7 mouse cellular contexts compared by ENCODE assay signal in the genomic region with DNA sequence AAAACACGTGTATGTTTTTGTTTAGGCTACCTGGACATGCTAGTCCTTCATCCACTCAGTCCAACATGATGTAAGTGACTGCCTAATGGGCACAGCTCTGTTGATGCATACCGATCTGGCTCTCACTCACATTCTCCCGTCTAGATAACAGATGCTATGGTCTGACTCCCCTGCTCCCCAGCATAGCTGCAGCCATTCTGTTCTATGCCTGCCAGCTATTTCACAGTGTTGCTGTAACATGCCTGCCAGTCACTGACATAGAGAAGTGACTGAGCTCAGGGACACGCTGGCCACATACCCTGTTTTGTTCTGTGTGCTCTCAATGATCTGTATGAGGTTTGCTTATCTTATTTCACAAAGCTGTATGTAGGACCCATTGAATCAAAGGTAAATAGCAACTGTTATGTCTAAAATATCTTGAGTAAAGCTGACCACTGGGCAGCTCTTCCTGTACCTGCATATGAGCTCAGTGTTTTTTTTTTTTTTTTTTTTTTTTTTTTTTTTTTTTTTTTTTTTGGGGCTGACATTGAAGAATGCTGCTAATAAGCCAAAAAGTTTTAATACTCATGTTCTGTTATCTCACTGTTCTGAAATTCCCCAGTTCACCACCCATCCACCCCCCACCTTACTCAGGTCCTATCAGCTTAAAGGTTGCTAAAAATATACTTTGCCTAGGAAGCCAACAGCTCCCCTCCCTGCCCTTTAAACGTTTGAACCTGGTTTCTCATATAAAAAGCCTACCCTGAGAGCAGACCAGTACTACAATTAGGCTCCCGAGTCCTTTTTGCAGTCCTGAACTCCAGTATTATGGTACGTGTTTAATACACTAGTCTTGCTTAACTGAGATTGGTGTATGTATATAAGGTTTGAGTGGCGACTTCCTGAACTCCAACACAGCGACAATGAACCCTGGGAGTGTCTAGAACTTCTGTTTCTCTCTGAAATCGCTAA. TPM values are rescaled to one million over a fixed set of nuclear protein-coding genes. Genes with fewer than 3 reads are reported as not detected.
A peak's percentile ranks its signal among the peaks of the same experiment; 100 is the strongest.
DNase-seq lines count a peak whose midpoint lies in the region; ATAC-seq and TF ChIP-seq lines count a peak whose summit lies in the region.

No protein-coding gene starts in this region.

- ATAC-seq in hematopoietic stem cell, adult 5-6 weeks (replicated peaks in 1 of 2; ENCODE audit: insufficient read depth in 1 of 2, low FRiP score in 2 of 2, low TSS enrichment in 1 of 2, low read depth in 1 of 2, poor library complexity in 2 of 2, severe bottlenecking in 2 of 2): peak; percentile 33 to 43; a peak in 3 of 4 replicates
- peak; percentile 23; the same call in 1 of the 2 replicates for ATAC-seq in lung, embryonic 15.5 days (ENCODE audit: borderline replicate concordance, extremely low read depth, low FRiP score, low TSS enrichment)
- peak; percentile 26; the same call in 1 of the 2 replicates for ATAC-seq in stomach, embryonic 16.5 days (ENCODE audit: insufficient read depth, low FRiP score)

- TF ChIP-seq CTCF in cortical plate, adult 2 months (IDR thresholded peaks at IDR 0.05; ENCODE audit: extremely low read depth, insufficient read depth, low read length): no peak

- H3K9me3 ChIP-seq in lung, embryonic 15.5 days: no peaks in the 10 kb centered on the region
- no peaks in the 10 kb centered on the region for H3K9me3 ChIP-seq in stomach, embryonic 16.5 days (replicated peaks; ENCODE audit: control insufficient read depth, low read length)

- peak; percentile 6 for DNase-seq in spleen, adult 12 weeks (ENCODE audit: low spot score)
- DNase-seq in spleen, postnatal 10 days (ENCODE audit: low spot score in 2 of 2): no peak
- no peak for DNase-seq in right cerebral cortex, postnatal 25 days

- no peak overlapping the region for H3K27ac ChIP-seq in cortical plate, adult 2 months (ENCODE audit: insufficient read depth, low read length)
- H3K27ac ChIP-seq in lung, embryonic 15.5 days: peak overlapping the region; percentile 92
- H3K27ac ChIP-seq in stomach, embryonic 16.5 days (ENCODE audit: low read length): peak overlapping the region; percentile 94

- no peaks in the 10 kb centered on the region for H3K27me3 ChIP-seq in lung, embryonic 15.5 days
- H3K27me3 ChIP-seq in stomach, embryonic 16.5 days (ENCODE audit: control insufficient read depth, insufficient read depth, low read length): no peaks in the 10 kb centered on the region

- 18% methylated on average over 10 of the region's 10 CpGs for WGBS in lung, embryonic 15.5 days
- WGBS in stomach, embryonic 16.5 days: 20% methylated on average over 10 of the region's 10 CpGs

- peak overlapping the region; percentile 69; the same call in 1 of the 2 replicates for H3K4me3 ChIP-seq in cortical plate, adult 2 months (ENCODE audit: insufficient read depth, low read length)
- peak overlapping the region; percentile 65 for H3K4me3 ChIP-seq in lung, embryonic 15.5 days
- peak overlapping the region; percentile 78 for H3K4me3 ChIP-seq in stomach, embryonic 16.5 days (replicated peaks; ENCODE audit: low read length)

- TF ChIP-seq POLR2A in cortical plate, adult 2 months (IDR thresholded peaks at IDR 0.05; ENCODE audit: extremely low read depth, insufficient read depth, low read length): no peak

- peak overlapping the region; percentile 68 for H3K9ac ChIP-seq in lung, embryonic 15.5 days
- peak overlapping the region; percentile 87 for H3K9ac ChIP-seq in stomach, embryonic 16.5 days (ENCODE audit: low read length)

- H3K4me1 ChIP-seq in cortical plate, adult 2 months (ENCODE audit: control insufficient read depth, insufficient read depth, low read length): no peaks in the 10 kb centered on the region
- H3K4me1 ChIP-seq in lung, embryonic 15.5 days: peaks cover 16% of the 10 kb centered on the region
- H3K4me1 ChIP-seq in stomach, embryonic 16.5 days (ENCODE audit: control insufficient read depth, insufficient read depth, low read length): peaks cover 9% of the 10 kb centered on the region

- H3K36me3 ChIP-seq in lung, embryonic 15.5 days: peaks cover 10% of the 10 kb centered on the region; the same call in 1 of the 2 replicates
- peaks cover 2% of the 10 kb centered on the region; the same call in 1 of the 2 replicates for H3K36me3 ChIP-seq in stomach, embryonic 16.5 days (ENCODE audit: control insufficient read depth, insufficient read depth, low read length)

- H3K4me2 ChIP-seq in lung, embryonic 15.5 days: peak overlapping the region; percentile 70
- peak overlapping the region; percentile 81 for H3K4me2 ChIP-seq in stomach, embryonic 16.5 days (ENCODE audit: low read depth, low read length)

RNA-seq across cellular contexts. Expression of a gene that starts 2.2 kb away (rescaled TPM):
- 0.71 and 1.0 TPM in 2 replicates for polyA plus RNA-seq in cortical plate, adult 2 months (2012; rRNA removed)
- 7.0 and 14.1 TPM in 2 replicates for total RNA-seq in hematopoietic stem cell, adult 5-6 weeks (2017)
- polyA plus RNA-seq in lung, embryonic 15.5 days (2015; fragmentation: Nextera tagmentation; extraction: Ambion mirVana): 3.6 and 4.3 TPM in 2 replicates
- polyA plus RNA-seq in stomach, embryonic 16.5 days (2015; fragmentation: Nextera tagmentation; extraction: Ambion mirVana): 3.9 and 4.6 TPM in 2 replicates

RNA-seq across cellular contexts. Expression of a gene that starts 21.2 kb away (rescaled TPM):
- polyA plus RNA-seq in cortical plate, adult 2 months (2012; rRNA removed): 3.4 and 3.9 TPM in 2 replicates
- 8.5 and 10.4 TPM in 2 replicates for total RNA-seq in hematopoietic stem cell, adult 5-6 weeks (2017)
- polyA plus RNA-seq in lung, embryonic 15.5 days (2015; fragmentation: Nextera tagmentation; extraction: Ambion mirVana): 8.4 and 8.5 TPM in 2 replicates
- polyA plus RNA-seq in stomach, embryonic 16.5 days (2015; fragmentation: Nextera tagmentation; extraction: Ambion mirVana): 6.4 and 6.7 TPM in 2 replicates

RNA-seq across cellular contexts. Expression of a gene that starts 52.6 kb away (rescaled TPM):
- polyA plus RNA-seq in cortical plate, adult 2 months (2012; rRNA removed): 3.9 and 4.0 TPM in 2 replicates
- total RNA-seq in hematopoietic stem cell, adult 5-6 weeks (2017): 9.0 and 10.3 TPM in 2 replicates
- polyA plus RNA-seq in lung, embryonic 15.5 days (2015; fragmentation: Nextera tagmentation; extraction: Ambion mirVana): 1.9 and 2.5 TPM in 2 replicates
- 1.9 and 2.5 TPM in 2 replicates for polyA plus RNA-seq in stomach, embryonic 16.5 days (2015; fragmentation: Nextera tagmentation; extraction: Ambion mirVana)
